Comparison of ENCODE assay signal across 9 mouse cellular contexts in the genomic region with DNA sequence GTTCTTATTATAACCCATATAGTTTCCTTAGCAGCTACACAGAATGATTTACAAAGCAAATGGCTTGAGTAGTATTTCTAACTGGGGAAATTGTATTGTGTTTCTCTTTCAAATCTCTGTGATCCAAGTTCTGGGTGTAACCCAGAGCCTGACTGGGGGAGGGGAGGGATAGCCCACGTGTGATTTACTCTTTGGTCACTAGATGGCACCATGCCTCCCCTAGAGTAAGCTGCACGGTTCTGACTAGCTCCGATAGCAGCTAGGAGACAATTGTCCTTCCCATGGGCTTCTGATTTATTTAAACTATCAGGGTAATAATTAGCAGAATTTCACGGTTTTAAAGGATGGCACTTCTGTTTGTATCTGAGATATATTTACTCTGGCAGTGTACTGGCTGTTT.
A peak's percentile ranks its signal among the peaks of the same experiment; 100 is the strongest.
DNase-seq lines count a peak whose midpoint lies in the region; ATAC-seq and TF ChIP-seq lines count a peak whose summit lies in the region.
"Had no signal": no experiment of that assay in that cellular context is flagged by ENCODE, and none has a peak within 500 bp of the region (broad histone marks: within the 10 kb centered on the region; RNA-seq: fewer than 3 reads in every experiment).

No protein-coding gene starts in this region.

- no peak overlapping the region for H3K4me3 ChIP-seq in MEL (ENCODE audit: control insufficient read depth in 1 of 2, insufficient read depth in 1 of 2, low read depth in 2 of 2, low read length in 2 of 2)
- no peak overlapping the region for H3K4me3 ChIP-seq in forebrain, embryonic 13.5 days
- H3K4me3 ChIP-seq in neural tube, embryonic 15.5 days (replicated peaks) = no peak overlapping the region
- H3K4me3 ChIP-seq: limb, embryonic 15.5 days had no signal

- peak; percentile 57 for DNase-seq in MEL (ENCODE audit: low read depth, low spot score)
- peak; percentile 26 for DNase-seq in c-Kit-positive CD71-positive TER-119-positive erythroid progenitor cells, embryonic 14.5 days (ENCODE audit: low spot score)
- peak; percentile 77 to 93 for DNase-seq in layer of hippocampus, adult 18-20 months (ENCODE audit: low spot score in 2 of 2)
- peak; percentile 80 to 85 for DNase-seq in lung, adult 18-20 months
- DNase-seq in testis, postnatal 10 days (ENCODE audit: low spot score) = peak; percentile 73

- peak; percentile 68 to 78 (median 69) for TF ChIP-seq CTCF in MEL (IDR thresholded peaks at IDR 0.05 in 2 of 3, conservative IDR thresholded peaks at IDR 0.05 in 1 of 3; ENCODE audit: control insufficient read depth in 1 of 3, insufficient read depth in 1 of 3, low read depth in 2 of 3, low read length in 3 of 3, poor library complexity in 1 of 3, severe bottlenecking in 1 of 3)

- no peaks in the 10 kb centered on the region for H3K9me3 ChIP-seq in MEL (replicated peaks; ENCODE audit: insufficient read depth, low read length)
- no peaks in the 10 kb centered on the region for H3K9me3 ChIP-seq in forebrain, embryonic 13.5 days (replicated peaks)
- H3K9me3 ChIP-seq in neural tube, embryonic 15.5 days (replicated peaks) = no peaks in the 10 kb centered on the region
- H3K9me3 ChIP-seq: limb, embryonic 15.5 days had no signal

- 1% methylated on average over 4 of the region's 4 CpGs for WGBS in forebrain, embryonic 13.5 days
- 0% methylated on average over 4 of the region's 4 CpGs for WGBS in neural tube, embryonic 15.5 days

- TF ChIP-seq RAD21 in MEL (IDR thresholded peaks at IDR 0.05; ENCODE audit: low read depth, low read length) = peak; percentile 67

- no peaks in the 10 kb centered on the region for H3K36me3 ChIP-seq in MEL (ENCODE audit: control insufficient read depth in 1 of 2, insufficient read depth in 2 of 2, low read length in 2 of 2)
- no peaks in the 10 kb centered on the region for H3K36me3 ChIP-seq in forebrain, embryonic 13.5 days (ENCODE audit: poor library complexity, severe bottlenecking)
- no peaks in the 10 kb centered on the region for H3K36me3 ChIP-seq in neural tube, embryonic 15.5 days
- H3K36me3 ChIP-seq: limb, embryonic 15.5 days had no signal

- no peaks in the 10 kb centered on the region for H3K79me2 ChIP-seq in MEL (ENCODE audit: control insufficient read depth, insufficient read depth, low read length, poor library complexity)

- TF ChIP-seq POLR2A in MEL (IDR thresholded peaks at IDR 0.05; ENCODE audit: control insufficient read depth in 1 of 2, insufficient read depth in 1 of 2, low read depth in 1 of 2, low read length in 2 of 2, poor library complexity in 1 of 2) = no peak

- ATAC-seq in forebrain, embryonic 13.5 days = peak; percentile 96
- peak; percentile 87 to 92 for ATAC-seq in hematopoietic stem cell, adult 5-6 weeks (replicated peaks in 1 of 2; ENCODE audit: insufficient read depth in 1 of 2, low FRiP score in 2 of 2, low TSS enrichment in 1 of 2, low read depth in 1 of 2, poor library complexity in 2 of 2, severe bottlenecking in 2 of 2)
- peak; percentile 94 for ATAC-seq in neural tube, embryonic 15.5 days (ENCODE audit: low FRiP score)

- H3K4me1 ChIP-seq in MEL (ENCODE audit: control insufficient read depth in 1 of 2, insufficient read depth in 2 of 2, low read length in 2 of 2) = no peaks in the 10 kb centered on the region
- peaks cover 8% of the 10 kb centered on the region for H3K4me1 ChIP-seq in forebrain, embryonic 13.5 days
- H3K4me1 ChIP-seq in neural tube, embryonic 15.5 days = peaks cover 12% of the 10 kb centered on the region; the same call in 1 of the 2 replicates
- H3K4me1 ChIP-seq: limb, embryonic 15.5 days had no signal

- no peak overlapping the region for H3K27ac ChIP-seq in MEL (ENCODE audit: control insufficient read depth, low read depth, low read length)
- H3K27ac ChIP-seq in forebrain, embryonic 13.5 days = no peak overlapping the region
- no peak overlapping the region for H3K27ac ChIP-seq in neural tube, embryonic 15.5 days (replicated peaks)
- H3K27ac ChIP-seq: limb, embryonic 15.5 days had no signal

- TF ChIP-seq EP300 in MEL (IDR thresholded peaks at IDR 0.05; ENCODE audit: low read depth in 1 of 2, low read length in 2 of 2) = no peak

- H3K27me3 ChIP-seq in MEL (ENCODE audit: control insufficient read depth in 1 of 2, insufficient read depth in 2 of 2, low read length in 2 of 2) = peaks cover 4 to 5% of the 10 kb centered on the region in 2 experiments; a peak in 3 of 4 replicates
- no peaks in the 10 kb centered on the region for H3K27me3 ChIP-seq in forebrain, embryonic 13.5 days
- no peaks in the 10 kb centered on the region for H3K27me3 ChIP-seq in neural tube, embryonic 15.5 days (replicated peaks)
- H3K27me3 ChIP-seq: limb, embryonic 15.5 days had no signal

- no peak overlapping the region for H3K9ac ChIP-seq in MEL (ENCODE audit: control insufficient read depth, low read depth, low read length, poor library complexity, severe bottlenecking)
- H3K9ac ChIP-seq in forebrain, embryonic 13.5 days = no peak overlapping the region
- H3K9ac ChIP-seq in neural tube, embryonic 15.5 days (replicated peaks) = no peak overlapping the region
- H3K9ac ChIP-seq: limb, embryonic 15.5 days had no signal

- H3K4me2 ChIP-seq in forebrain, embryonic 13.5 days = no peak overlapping the region
- no peak overlapping the region for H3K4me2 ChIP-seq in neural tube, embryonic 15.5 days
- H3K4me2 ChIP-seq: limb, embryonic 15.5 days had no signal

TF ChIP-seq in MEL, 35 proteins besides CTCF, POLR2A, EP300 and RAD21:
- no peak for TF ChIP-seq USF2 (IDR thresholded peaks at IDR 0.05; ENCODE audit: borderline replicate concordance in 1 of 2, insufficient read depth in 1 of 2, low read depth in 1 of 2, low read length in 2 of 2)
- no peak for TF ChIP-seq TAL1 (IDR thresholded peaks at IDR 0.05; ENCODE audit: low read length)
- no peak for TF ChIP-seq ELF1 (IDR thresholded peaks at IDR 0.05; ENCODE audit: low read depth, low read length)
- no peak for TF ChIP-seq ZMIZ1 (IDR thresholded peaks at IDR 0.05; ENCODE audit: low read depth, low read length)
- no peak for TF ChIP-seq GATA1 (IDR thresholded peaks at IDR 0.05; ENCODE audit: low read depth, low read length)
- TF ChIP-seq ZKSCAN1 (IDR thresholded peaks at IDR 0.05; ENCODE audit: low read depth, low read length) = no peak
- no peak for TF ChIP-seq MAZ (IDR thresholded peaks at IDR 0.05; ENCODE audit: low read depth, low read length)
- peak; percentile 15; the same call in 1 of the 2 replicates for TF ChIP-seq ZC3H11A (IDR thresholded peaks at IDR 0.05; ENCODE audit: low read depth, low read length)
- no peak for TF ChIP-seq MYB (IDR thresholded peaks at IDR 0.05; ENCODE audit: low read depth, low read length)
- TF ChIP-seq CHD2 (IDR thresholded peaks at IDR 0.05; ENCODE audit: low read length) = peak; percentile 28; the same call in 1 of the 2 replicates
- no peak for TF ChIP-seq UBTF (IDR thresholded peaks at IDR 0.05; ENCODE audit: borderline replicate concordance, insufficient read depth, low read depth, low read length)
- TF ChIP-seq KAT2A (conservative IDR thresholded peaks at IDR 0.05; ENCODE audit: low read depth, low read length) = no peak
- TF ChIP-seq NRF1 (IDR thresholded peaks at IDR 0.05; ENCODE audit: insufficient read depth, low read depth, low read length, poor library complexity, severe bottlenecking) = no peak
- TF ChIP-seq GABPA (IDR thresholded peaks at IDR 0.05; ENCODE audit: low read depth, low read length) = no peak
- peak; percentile 39; the same call in 1 of the 2 replicates for TF ChIP-seq BHLHE40 (IDR thresholded peaks at IDR 0.05; ENCODE audit: borderline replicate concordance, low read depth, low read length)
- no peak for TF ChIP-seq CHD1 (IDR thresholded peaks at IDR 0.05; ENCODE audit: low read depth, low read length)
- peak; percentile 37; the same call in 1 of the 2 replicates for TF ChIP-seq USF1 (IDR thresholded peaks at IDR 0.05; ENCODE audit: low read depth, low read length)
- TF ChIP-seq RCOR1 (IDR thresholded peaks at IDR 0.05; ENCODE audit: low read depth, low read length) = no peak
- TF ChIP-seq MXI1 (IDR thresholded peaks at IDR 0.05; ENCODE audit: low read depth, low read length) = no peak
- no peak for TF ChIP-seq NELFE (IDR thresholded peaks at IDR 0.05; ENCODE audit: low read depth, low read length)
- TF ChIP-seq TCF12 (IDR thresholded peaks at IDR 0.05; ENCODE audit: low read depth, low read length) = no peak
- TF ChIP-seq SMC3 (IDR thresholded peaks at IDR 0.05; ENCODE audit: low read depth, low read length) = peak; percentile 72
- no peak for TF ChIP-seq MAFK (IDR thresholded peaks at IDR 0.05; ENCODE audit: borderline replicate concordance, low read depth, low read length)
- TF ChIP-seq MEF2A (IDR thresholded peaks at IDR 0.05; ENCODE audit: extremely low read depth, insufficient replicate concordance, low read depth, low read length, poor library complexity, severe bottlenecking) = no peak
- no peak for TF ChIP-seq POLR2AphosphoS2 (IDR thresholded peaks at IDR 0.05; ENCODE audit: low read length)
- no peak for TF ChIP-seq JUND (IDR thresholded peaks at IDR 0.05; ENCODE audit: low read depth, low read length)
- 0 out of 2 replicates have a peak, but pooled peaks have one; percentile 62 for TF ChIP-seq MAX (IDR thresholded peaks at IDR 0.05; ENCODE audit: low read length)
- TF ChIP-seq MYC (IDR thresholded peaks at IDR 0.05; ENCODE audit: low read depth, low read length) = 0 out of 2 replicates have a peak, but pooled peaks have one; percentile 40
- TF ChIP-seq HCFC1 (IDR thresholded peaks at IDR 0.05; ENCODE audit: low read depth, low read length) = no peak
- TF ChIP-seq ZNF384 (IDR thresholded peaks at IDR 0.05; ENCODE audit: low read depth, low read length) = no peak
- no peak for TF ChIP-seq POLR2AphosphoS5 (IDR thresholded peaks at IDR 0.05; ENCODE audit: borderline replicate concordance, low read depth, low read length)
- no peak for TF ChIP-seq SIN3A (IDR thresholded peaks at IDR 0.05; ENCODE audit: low read length)
- no peak for TF ChIP-seq E2F4 (IDR thresholded peaks at IDR 0.05; ENCODE audit: borderline replicate concordance, low read depth, low read length)
- TF ChIP-seq ETS1 (IDR thresholded peaks at IDR 0.05; ENCODE audit: low read depth, low read length) = no peak
- no peak for TF ChIP-seq TBP (IDR thresholded peaks at IDR 0.05; ENCODE audit: low read depth, low read length)

Comparison
In these comparisons a context has a peak if more than half of its experiments do, and no peak if none do; other contexts are left out.
1. DNase-seq: peak in every context shown above with its lines; median percentile 85 in layer of hippocampus, adult 18-20 months; 82 in lung, adult 18-20 months; 73 in testis, postnatal 10 days; 57 in MEL; 26 in c-Kit-positive CD71-positive TER-119-positive erythroid progenitor cells, embryonic 14.5 days.